Mouse (Mus musculus): ENCODE measurements at regions not wholly inside any gene's neighbourhood (a gene's known extent, or its start where the extent isn't known, plus 50 kb on each side); places are given as distances from the start of the nearest gene placed in this dataset.

GRCm38 (mm10) chr12:26680568-26680947 lies 211.6 kb downstream of the Cmpk2 start:
- intact Hi-C loops (cut with DNase I) = no loop called here
- no peak for DNase-seq

GRCm38 (mm10) chr12:26679887-26680567 lies 211.0 kb downstream of the Cmpk2 start:
- DNase-seq = no peak
- intact Hi-C loops (cut with DNase I) = no loop called here

GRCm38 (mm10) chr12:26665466-26665865 lies 196.5 kb downstream of the Cmpk2 start:
- no peak for DNase-seq
- intact Hi-C loops (cut with DNase I) = no loop called here

GRCm38 (mm10) chr12:26654251-26654650 lies 185.2 kb downstream of the Cmpk2 start:
- no peak for DNase-seq
- intact Hi-C loops (cut with DNase I) = no loop called here

GRCm38 (mm10) chr12:26653781-26654180 lies 184.8 kb downstream of the Cmpk2 start:
- DNase-seq = no peak
- intact Hi-C loops (cut with DNase I) = no loop called here

GRCm38 (mm10) chr12:26646141-26646540 lies 177.1 kb downstream of the Cmpk2 start:
- DNase-seq = no peak
- intact Hi-C loops (cut with DNase I) = no loop called here

GRCm38 (mm10) chr12:26635665-26636241 lies 166.7 kb downstream of the Cmpk2 start:
- intact Hi-C loops (cut with DNase I) = no loop called here
- DNase-seq = no peak

GRCm38 (mm10) chr12:26635253-26635652 lies 166.2 kb downstream of the Cmpk2 start:
- intact Hi-C loops (cut with DNase I) = no loop called here

GRCm38 (mm10) chr12:26631795-26632122 lies 162.8 kb downstream of the Cmpk2 start:
- intact Hi-C loops (cut with DNase I) = no loop called here
- no peak for DNase-seq

More at GRCm38 (mm10) chr12:26635253-26635652, 166.2 kb downstream of the Cmpk2 start:
- DNase-seq = no peak

GRCm38 (mm10) chr12:26631111-26631794 lies 162.2 kb downstream of the Cmpk2 start:
- no peak for DNase-seq
- intact Hi-C loops (cut with DNase I) = no loop called here

GRCm38 (mm10) chr12:26621135-26621932 lies 152.3 kb downstream of the Cmpk2 start:
- no peak for DNase-seq
- intact Hi-C loops (cut with DNase I) = no loop called here

GRCm38 (mm10) chr12:26620501-26621134 lies 151.6 kb downstream of the Cmpk2 start:
- no peak for DNase-seq
- intact Hi-C loops (cut with DNase I) = no loop called here

- intact Hi-C loops (cut with DNase I) = no loop called here
- no peak for DNase-seq
Measured at GRCm38 (mm10) chr12:26617969-26618368, 149.0 kb downstream of the Cmpk2 start.

- DNase-seq = no peak
- intact Hi-C loops (cut with DNase I) = no loop called here
Measured at GRCm38 (mm10) chr12:26613086-26613705, 144.2 kb downstream of the Cmpk2 start.

- intact Hi-C loops (cut with DNase I) = no loop called here
- no peak for DNase-seq
Measured at GRCm38 (mm10) chr12:26610079-26610478, 141.1 kb downstream of the Cmpk2 start.

- no peak for DNase-seq
- intact Hi-C loops (cut with DNase I) = no loop called here
Measured at GRCm38 (mm10) chr12:26598501-26598900, 129.5 kb downstream of the Cmpk2 start.

GRCm38 (mm10) chr12:26592125-26592524 lies 123.1 kb downstream of the Cmpk2 start:
- intact Hi-C loops (cut with DNase I) = no loop called here
- DNase-seq = no peak

- DNase-seq = no peak
- intact Hi-C loops (cut with DNase I) = no loop called here
Measured at GRCm38 (mm10) chr12:26589091-26589490, 120.1 kb downstream of the Cmpk2 start.

GRCm38 (mm10) chr12:26577438-26577837 lies 108.4 kb downstream of the Cmpk2 start:
- no peak for DNase-seq
- intact Hi-C loops (cut with DNase I) = no loop called here

GRCm38 (mm10) chr12:26571602-26572001 lies 102.6 kb downstream of the Cmpk2 start:
- intact Hi-C loops (cut with DNase I) = no loop called here
- DNase-seq = no peak
